Mouse (Mus musculus) induced T-regulatory cell, adult 2 months (primary cell): ENCODE results near the gene Hmgcs2.

Experiments
- DNase-seq: peaks from one replicate; pipeline ENCODE4 v3.0.0-alpha.2; 2012; ENCODE audit warnings: low read depth

Gene Hmgcs2

DNA sequence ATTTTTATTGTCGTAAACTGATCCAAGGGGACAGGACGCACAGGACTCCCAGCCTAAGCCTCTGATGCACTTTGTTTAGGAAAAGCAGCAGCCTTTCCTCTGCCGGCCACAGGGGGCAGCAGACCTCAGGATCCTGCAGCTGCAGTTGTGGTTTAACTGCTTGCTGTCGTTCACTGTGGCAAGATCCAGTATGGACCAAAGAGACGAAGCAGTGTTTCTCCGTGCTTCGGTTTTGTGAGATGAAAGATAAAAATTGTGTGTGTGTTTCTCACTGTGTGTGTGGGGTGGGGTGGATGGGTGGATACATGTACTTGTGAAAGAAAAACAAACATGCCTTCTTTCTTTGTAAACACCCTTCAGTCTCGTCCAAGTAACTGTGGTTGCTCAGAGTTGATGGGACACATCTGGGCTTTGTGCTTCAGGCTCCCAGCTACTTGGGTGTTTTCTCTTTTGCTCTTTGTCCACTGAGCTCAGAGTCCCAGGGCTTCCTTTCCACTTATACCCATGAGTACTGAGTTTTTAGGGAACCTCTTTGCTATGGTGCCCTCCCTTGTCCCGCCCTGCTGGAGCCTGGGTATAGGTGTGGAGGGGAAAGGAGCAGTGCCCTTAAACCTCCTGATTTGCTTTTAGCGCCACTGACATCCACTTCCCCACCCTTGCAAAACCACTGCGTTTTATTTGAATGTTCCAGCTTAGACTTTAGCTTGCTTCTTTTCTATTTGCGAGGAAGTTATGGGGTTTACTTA lies 871 bp downstream of the Hmgcs2 start:
- peak; percentile 63 for DNase-seq

DNA sequence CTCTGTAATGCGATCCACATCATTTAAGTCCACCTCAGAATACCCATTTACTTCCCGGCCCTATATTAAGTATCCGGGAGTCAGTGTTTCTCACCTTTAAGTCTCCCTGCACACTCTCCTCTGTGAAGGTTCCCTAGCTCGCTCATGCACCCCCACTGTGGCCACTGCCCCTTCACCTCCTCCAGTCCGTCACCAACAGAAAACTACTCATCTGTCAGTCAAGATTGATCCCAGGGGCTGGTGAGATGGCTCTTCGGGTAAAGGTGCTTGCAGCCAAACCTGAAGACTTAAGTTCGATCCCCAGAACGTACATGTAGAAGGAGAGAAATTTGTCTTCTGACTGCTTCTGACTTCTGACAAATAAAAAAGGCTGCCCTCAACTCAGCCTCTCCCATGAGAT lies 2.2 kb downstream of the Hmgcs2 start:
- no peak for DNase-seq

DNA sequence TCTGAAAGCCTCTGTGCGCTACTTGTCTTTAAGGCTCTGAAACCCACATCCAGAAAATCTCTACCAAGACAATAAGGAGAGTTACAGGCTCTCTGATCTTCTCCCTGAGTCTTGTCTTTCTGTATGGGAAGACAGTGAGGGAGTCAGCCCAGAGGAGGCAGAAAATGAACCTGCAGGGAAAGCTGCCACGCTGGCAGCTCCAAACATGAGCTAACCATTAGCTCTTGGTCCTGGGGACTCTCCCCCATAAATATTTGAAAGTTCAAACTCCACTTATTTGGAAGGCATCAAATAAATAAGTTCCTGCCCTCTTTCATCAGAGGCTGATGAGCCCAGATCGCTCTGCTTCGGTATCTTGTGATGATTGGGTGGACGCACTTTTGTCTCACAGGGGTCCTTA lies 3.0 kb downstream of the Hmgcs2 start:
- DNase-seq, result no peak

DNA sequence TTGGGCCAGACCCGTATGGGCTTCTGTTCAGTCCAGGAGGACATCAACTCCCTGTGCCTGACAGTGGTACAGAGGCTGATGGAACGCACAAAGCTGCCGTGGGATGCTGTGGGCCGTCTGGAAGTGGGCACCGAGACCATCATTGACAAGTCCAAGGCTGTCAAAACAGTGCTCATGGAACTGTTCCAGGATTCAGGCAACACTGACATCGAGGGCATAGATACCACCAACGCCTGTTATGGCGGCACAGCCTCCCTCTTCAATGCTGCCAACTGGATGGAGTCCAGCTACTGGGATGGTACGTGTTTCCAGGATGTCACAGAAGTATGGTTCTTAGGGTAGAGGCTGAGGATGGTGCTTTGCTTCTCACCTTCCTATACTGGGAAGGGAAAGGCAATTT lies 10.8 kb downstream of the Hmgcs2 start:
- no peak for DNase-seq

DNA sequence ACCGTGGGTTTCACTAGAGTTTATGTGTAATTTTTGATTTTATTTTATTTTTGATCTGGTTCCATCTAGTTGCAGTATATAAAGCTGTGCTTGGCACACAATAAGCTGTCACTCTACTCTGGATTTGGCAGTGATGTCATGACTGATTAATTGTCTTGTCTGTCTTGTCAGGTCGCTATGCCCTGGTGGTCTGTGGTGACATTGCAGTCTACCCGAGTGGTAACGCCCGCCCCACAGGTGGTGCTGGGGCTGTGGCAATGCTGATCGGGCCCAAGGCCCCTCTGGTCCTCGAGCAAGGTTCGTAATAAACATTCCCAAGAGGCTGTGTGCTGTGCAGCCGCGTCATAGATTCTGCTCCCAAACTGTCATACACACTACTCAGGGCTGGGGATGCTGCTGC lies 15.7 kb downstream of the Hmgcs2 start:
- DNase-seq, result no peak

DNA sequence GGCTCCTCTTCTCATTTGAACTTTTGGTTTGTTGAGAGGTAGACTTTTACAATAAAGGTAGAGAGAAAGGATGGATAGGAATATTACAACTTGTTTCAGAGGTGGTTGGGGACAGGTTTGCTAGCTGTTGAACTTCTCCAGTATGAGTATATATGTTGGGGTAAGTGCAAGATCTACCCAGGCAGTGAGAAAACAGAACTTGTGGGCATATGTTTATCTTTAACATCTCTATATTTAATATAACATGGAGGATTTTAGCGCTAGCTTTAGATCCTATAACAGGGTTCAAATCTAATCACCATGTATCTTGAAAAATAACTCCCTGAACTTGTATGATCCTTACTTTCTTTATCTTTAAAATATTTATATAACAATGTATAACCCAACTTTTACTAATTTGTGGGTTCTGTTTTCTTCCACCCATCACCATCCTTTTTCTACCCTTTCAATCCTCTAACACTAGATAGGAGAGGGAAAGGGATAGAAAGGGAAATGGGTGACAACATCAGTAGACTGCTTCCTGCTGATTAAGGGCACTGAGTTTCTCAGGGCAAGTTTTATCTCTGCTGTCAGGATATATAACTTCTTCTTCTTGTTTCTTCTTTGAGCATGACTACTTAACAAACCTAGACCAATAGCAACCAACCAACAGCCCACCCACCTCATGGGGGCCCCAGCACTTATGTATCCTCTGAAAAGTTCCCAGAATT lies 19.3 kb downstream of the Hmgcs2 start:
- no peak for DNase-seq

DNA sequence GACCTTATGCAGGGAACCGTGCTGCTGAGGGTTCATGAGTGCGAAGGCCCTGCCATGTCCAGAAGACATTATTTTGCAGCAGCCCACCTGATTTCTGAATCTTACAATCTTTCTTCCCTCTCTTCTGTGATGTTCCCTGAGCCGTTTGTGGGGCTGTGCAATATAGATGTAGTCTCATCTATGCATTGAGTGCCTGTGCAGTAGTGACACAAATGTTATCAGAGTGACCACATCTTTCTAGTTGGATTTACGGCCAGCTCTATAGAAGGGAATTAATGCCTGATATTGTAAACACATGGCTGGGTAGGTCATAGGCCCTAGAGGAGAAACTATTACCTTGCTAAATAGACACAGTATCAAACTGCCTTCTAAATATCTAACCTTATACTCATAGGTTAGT lies 20.0 kb downstream of the Hmgcs2 start:
- no peak for DNase-seq

DNA sequence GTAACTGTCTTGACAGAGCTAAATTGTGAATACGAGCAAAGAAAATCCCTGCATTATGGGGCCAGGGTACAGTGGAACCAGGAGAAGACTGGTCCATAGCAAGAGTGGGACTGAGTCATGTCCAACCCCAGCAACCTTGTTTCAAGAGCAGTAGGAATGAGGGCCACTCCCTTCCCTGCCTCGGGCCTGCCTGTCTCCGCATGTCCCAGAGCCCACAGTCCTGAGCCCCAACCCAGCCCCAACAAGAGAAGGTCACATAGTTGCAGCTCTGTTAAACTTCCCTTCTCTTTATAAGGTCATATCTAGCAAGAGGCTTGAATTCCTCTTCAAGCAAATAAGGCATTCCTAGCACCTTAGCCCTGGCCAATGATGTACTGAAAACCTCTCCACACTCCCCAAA lies 21.5 kb downstream of the Hmgcs2 start:
- DNase-seq, result no peak

DNA sequence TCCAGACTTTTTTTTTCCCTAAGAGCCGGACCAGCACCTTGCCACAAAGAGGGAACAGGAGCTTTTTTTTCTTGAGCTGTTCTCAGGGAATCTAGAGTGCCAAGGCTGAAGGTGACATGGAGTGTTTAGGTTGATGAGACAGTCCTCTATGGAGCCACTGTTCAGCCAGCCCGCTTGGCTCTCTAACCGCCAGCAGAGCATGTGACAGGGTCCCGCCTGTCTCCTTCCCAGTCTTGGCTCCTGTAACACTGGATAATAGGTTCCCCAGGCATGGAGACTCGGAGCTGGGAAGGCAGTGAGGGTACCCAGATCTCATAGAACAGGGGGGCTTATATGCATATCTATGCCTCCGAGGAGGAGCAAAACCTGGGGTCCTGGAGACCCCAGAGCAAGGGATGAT lies 28.4 kb downstream of the Hmgcs2 start:
- no peak for DNase-seq

DNA sequence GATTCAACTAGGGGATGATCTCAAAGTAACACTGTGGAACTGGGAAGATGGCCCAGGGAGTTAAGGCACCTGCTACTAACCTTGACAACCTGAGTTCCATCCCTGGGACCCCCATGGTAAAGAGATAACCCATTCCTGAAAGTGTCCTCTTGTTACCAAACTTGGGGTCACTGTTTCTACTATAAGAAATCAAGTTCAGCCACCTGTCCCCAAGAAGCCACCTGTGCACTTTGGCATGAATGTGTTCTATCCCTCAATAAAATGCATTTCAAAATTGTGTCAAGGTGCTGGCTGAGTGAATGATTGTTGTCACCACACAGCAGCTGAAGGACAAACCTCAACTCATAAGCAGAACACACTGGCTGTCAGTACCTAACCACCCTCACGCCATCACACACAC lies 30.2 kb downstream of the Hmgcs2 start:
- no peak for DNase-seq

DNA sequence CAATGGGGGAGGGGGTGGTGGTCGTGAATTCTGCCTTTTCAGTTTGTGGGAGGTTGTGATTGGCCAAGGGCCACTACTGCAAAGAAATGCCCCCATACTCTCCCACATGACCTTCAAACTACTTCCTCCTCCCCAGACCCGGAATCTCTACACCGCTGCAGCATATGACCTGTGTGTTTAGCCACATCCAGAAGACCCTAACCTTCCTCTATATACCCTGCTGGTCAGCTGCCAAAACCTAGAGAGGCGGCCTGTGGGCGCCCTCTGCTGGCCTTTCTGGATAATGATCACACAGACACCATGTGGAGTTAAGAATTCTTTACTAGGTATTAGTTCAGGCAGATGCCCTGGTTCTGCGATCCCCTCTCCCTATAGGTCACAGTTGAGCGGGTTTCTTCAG lies 32.6 kb downstream of the Hmgcs2 start:
- DNase-seq, result peak; percentile 63

DNA sequence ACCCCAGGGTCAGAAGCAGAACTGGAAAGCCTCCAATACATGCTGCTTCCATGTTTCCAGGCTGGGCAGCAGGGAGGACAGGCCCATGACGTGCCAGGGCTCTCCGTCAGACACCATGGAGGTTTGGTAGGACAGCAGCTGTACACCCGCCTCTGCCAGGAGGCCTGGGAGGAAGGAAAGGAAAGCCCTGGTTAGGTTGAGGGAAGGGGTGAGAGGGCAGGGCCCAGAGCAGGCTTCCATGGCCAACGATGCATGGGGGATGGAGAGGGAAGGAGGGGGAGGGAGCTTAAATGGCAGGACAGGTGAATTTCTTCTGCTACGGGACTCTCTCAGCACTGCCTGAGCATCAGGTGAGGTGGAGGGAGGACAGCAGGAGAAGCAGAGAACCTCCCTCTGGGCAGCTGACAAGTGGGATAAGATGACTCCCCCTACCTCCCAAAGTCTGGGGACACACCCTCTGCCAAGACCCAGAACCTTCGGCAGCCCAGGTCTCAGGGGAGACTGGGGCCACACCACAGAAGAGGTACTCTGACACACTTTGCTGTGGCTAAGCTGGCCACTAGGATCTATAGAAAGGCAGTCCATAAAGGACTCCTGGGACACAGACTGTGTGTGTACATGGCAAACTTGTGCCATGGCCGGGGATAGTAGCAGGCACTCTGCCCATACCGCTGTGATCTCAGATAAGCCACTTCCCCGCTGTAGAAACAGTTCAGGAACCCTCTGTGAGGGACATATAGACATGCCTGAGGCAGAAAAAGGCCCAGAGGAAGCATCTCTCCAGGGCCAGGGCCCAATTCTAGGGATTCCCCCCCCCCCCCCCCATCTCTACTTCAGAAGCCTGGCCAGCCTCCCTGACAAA lies 33.3 kb downstream of the Hmgcs2 start:
- no peak for DNase-seq

DNA sequence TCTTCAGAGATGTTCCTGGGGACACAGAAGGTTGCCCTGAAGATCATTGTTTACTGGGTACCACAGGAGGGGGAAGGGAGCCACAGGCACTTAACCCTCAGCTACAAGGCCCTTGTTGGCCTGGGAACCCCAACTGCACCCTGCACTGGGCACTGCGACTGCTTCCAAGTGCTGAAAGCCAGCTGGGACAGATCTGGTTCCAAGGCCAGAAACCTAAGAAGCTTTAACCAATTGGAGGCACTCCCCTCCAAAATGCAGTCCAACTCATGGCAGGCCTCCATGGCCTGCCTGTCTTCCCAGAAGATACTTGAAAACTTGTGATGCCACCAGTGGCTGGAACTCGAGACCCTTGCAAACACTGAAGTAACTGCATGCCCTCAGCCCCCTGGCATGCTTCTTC lies 34.9 kb downstream of the Hmgcs2 start:
- DNase-seq, result no peak

DNA sequence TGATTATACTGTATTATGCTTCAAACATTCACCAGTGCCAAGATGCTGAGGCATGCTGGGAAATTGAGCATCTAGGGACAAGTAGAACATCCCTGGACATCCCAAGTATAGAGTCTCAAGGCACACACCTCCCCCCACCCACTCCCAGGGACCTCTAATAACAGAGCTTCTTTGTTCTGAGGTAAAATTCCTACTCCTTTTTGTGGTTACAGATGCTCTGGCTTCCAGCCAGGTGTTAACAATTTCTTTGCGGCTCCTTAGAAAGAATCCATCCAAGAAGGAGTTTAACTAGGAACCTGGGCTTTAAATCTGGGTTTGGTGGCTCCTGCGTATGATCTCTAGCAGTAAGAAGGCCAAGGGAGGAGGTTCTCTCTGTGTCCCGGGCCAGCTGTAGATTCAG lies 36.9 kb downstream of the Hmgcs2 start:
- no peak for DNase-seq

DNA sequence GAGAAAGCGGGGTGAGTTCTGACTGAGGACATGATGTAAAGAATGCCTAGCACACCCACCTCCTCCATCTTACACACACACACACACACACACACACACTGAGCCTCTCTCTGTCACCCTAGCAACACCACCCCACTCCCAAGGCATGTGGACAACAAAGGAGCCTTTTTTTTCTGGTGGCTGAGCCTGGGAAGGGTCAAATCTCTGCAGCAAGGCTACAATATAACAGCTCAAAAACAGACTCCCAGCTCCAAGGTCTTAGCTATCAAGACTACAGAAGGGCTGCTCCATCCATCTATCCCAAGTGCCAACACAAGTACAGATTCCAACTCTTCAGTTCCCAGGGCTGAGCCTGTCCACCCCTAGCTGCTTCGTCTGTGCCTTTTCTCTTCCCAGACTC lies 39.0 kb downstream of the Hmgcs2 start:
- DNase-seq, result no peak

DNA sequence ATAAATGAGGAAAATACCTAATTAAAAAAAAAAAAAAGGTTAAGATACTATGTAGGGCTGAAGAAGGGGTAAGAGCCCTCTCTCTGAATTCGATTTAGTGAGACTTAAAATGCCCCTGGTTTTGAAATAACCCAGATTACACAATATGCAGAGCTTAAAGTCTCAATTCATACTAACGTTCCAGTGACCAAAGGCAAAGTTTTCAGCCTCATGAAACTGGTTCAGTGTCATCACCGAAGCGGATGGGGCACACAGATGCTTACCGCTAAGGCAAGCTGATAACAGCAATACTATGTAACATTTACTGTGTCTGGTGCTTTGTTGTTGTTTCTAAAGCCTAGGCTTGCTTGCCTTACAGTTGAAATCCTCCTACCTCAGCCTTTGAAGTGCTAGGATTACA lies 42.0 kb downstream of the Hmgcs2 start:
- DNase-seq, result no peak

DNA sequence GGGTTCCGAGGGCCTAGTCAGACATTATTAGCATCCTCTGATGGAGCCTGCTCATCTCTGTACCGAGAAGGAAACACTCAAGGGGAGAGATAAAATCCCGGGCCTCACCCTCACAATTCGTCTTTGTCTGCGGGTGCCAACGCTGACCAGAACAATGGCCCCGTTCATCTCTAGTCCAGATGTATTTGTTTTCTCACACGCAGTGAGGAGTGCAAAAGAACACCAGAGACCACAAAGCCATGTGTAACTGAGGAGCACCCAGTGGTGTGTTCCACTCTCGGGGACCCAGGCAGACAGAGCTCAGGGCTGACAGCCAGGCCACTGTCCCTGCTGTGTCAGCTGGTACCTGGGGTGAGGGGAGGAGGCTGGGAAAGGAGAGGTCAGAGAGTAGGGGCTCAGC lies 44.0 kb downstream of the Hmgcs2 start:
- no peak for DNase-seq

DNA sequence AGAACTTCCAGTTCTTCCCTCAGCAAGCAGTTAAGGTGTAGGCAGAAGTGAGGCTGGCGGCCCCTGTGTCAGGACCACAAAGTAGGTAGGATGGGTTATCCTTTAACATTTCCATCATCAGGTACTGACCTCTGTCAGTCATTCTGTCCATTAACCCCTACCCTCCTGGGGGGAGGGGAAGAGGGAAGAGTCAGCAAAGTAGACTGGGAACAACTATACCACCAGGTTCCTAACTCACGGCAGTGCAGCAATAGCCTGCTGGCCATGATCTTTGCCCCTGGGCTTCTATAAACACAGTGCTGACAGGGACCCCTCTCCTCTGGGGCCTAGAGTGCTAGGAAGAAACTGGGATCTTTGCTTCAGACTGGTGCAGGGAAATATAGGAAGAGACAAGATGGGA lies 53.8 kb downstream of the Hmgcs2 start:
- no peak for DNase-seq

DNA sequence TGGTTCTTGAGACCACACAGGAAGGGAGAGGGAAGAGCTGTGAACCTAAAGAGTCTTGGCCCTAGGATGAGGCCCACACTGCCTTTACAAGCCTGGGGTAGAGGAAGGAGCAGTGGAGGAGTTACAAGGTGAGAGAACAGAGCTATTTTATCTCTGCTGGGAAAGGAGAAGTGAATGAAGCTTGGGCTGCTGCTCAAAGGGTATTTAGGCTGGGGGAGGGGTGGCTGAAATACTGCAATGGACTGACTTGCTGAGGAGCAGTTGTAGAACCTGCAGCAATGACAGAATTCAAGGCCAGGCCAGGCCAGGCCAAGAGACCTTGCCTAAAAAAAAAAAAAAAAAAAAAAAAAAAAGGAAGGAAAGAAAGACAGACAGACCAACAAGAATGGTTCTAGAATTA lies 55.1 kb downstream of the Hmgcs2 start:
- no peak for DNase-seq

DNA sequence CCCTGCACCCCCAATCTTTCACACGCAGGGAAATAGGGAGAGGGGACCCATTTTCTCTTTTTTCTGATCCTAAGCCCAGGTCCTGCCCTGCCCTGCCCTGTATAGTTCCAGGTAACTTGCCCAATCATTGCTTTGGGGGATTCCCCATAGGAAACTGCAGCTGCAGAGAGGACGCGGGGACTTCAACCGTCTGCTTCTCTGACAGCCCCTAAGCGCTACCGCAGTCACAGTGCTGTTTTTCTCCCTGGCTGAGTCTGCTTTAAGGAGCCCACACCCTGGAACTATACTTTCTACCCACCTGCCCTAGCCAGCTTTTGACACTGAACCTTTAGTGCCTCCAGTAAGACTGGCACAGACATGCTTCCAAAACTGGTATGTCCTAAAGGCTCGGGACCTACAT lies 55.7 kb downstream of the Hmgcs2 start:
- DNase-seq, result peak; percentile 71

DNA sequence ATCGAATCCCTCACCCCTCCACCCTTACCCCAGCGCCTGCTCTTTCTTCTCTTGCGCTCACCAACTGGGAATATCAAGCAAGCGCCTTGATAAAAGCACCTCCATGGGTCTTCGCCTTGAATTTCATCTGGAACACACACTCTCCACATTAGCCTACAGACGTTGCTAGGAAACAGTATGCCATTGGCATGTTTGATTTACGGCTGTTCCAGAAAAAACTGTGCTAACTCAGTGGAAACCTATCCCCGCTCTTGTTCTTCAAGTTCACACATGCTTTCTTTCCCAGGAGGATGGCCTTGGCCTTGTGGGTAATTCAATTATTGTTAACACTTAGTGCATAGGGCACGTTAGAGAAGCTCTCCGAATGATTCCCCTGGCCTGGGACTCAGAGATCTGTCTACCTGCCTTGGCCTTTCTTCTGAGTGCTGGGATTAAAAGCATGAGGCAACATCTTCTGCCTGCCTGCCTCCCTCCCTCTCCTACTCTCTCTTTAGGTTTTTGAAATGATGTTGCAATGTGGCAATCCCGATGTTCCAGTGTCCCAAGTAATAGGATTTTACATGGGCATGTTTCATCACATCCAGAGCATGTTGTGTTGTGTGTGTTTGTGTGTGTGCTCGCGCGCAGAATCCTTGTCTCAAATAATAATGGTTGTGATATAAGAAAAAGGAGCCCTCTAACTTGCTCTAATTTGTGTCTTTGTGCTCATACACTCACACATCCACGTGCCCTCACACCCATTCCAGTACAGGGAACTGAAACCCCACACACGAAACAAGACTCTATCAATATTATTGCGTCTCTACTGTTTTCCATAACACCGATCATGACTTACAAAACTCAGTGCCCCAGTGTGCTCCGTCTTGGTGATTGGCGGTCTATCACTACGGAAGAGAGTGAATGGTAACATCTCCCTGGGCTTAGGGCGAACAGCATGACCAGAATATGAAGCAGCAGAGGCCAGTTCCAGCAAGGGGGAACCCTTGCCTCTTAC lies 56.7 kb downstream of the Hmgcs2 start:
- DNase-seq, result peak; percentile 42

DNA sequence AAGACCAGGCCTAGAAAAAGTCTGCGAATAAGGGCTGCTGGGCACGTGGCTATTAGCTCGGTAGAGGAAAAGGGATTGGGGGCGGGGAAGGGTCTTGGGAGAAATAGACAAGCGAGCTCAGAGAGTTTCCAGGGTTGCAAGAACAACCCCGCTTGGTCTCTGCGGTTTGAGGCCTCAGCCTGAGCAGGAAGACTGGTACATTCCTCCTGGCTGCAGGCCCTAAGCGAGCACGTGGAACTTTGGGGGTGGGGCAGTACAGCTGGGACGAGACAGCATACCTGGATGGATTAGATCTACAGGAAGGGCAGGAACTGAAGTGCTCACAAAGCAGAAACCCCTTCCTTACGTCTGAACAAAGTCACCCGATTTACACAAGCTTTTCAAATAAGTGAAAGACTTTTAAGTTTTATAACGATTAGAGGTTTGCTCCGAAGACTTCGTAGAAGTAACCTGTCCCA lies 58.4 kb downstream of the Hmgcs2 start:
- peak; percentile 71 for DNase-seq
